In the genomic region with DNA sequence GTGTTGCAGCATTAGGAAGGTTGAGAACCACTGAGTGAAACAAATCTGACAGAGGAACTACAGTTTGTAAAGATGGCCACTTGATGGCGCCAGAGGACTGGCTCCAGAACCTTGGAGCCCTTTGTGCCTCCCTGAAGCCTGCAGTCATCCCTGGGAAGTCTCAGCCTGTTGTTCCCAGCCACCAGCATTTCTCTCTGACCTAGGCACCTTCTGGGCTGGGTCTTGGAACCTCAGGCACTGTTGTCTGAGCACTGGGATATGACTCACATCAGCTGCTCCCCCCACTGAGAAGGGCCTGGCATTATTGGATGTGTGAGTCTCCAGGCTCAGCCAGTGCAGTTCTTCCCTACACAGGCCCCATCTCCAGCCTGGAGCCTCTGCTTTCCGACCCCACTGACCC, we compare ENCODE assay signal across 8 mouse cellular contexts. TPM values are rescaled to one million over a fixed set of nuclear protein-coding genes. Genes with fewer than 3 reads are reported as not detected.
DNase-seq lines count a peak whose midpoint lies in the region; ATAC-seq and TF ChIP-seq lines count a peak whose summit lies in the region.

No protein-coding gene starts in this region.

- peak; percentile 93 for TF ChIP-seq CTCF in cortical plate, adult 2 months (IDR thresholded peaks at IDR 0.05; ENCODE audit: extremely low read depth, insufficient read depth, low read length)

- H3K4me3 ChIP-seq in cortical plate, adult 2 months (ENCODE audit: insufficient read depth, low read length) = no peak overlapping the region

- TF ChIP-seq POLR2A in cortical plate, adult 2 months (IDR thresholded peaks at IDR 0.05; ENCODE audit: extremely low read depth, insufficient read depth, low read length) = no peak

- no peak overlapping the region for H3K27ac ChIP-seq in cortical plate, adult 2 months (ENCODE audit: insufficient read depth, low read length)

- DNase-seq in adipocyte (ENCODE audit: low spot score) = peak; percentile 93
- peak; percentile 24 to 32 for DNase-seq in gastrocnemius, adult 8-10 months (ENCODE audit: low spot score in 2 of 2)
- peak; percentile 76 for DNase-seq in hindlimb bud, embryonic 11.5 days (ENCODE audit: extremely low spot score, low read depth, low spot score)
- DNase-seq in left cerebral cortex, adult 8-10 months (ENCODE audit: low spot score in 2 of 2) = peak; percentile 47 to 65
- peak; percentile 84 to 90 for DNase-seq in right cerebral cortex, postnatal 10 days (ENCODE audit: low spot score in 2 of 2)
- peak; percentile 56 to 78 for DNase-seq in urinary bladder, postnatal 4 days (ENCODE audit: low spot score in 2 of 2)

- ATAC-seq in megakaryocyte, adult 5-6 weeks (ENCODE audit: poor library complexity, severe bottlenecking) = peak; percentile 80

- H3K4me1 ChIP-seq in cortical plate, adult 2 months (ENCODE audit: control insufficient read depth, insufficient read depth, low read length) = no peaks in the 10 kb centered on the region

RNA-seq across cellular contexts. Expression of a gene that starts 40.4 kb away (rescaled TPM):
- polyA plus RNA-seq in cortical plate, adult 2 months (2012; rRNA removed) = 47.3 and 48.1 TPM in 2 replicates
- 10 to 100 TPM; 77.3 to 93.6 (median 89.8) TPM for total RNA-seq in gastrocnemius, adult 8-10 months (2022)
- total RNA-seq in left cerebral cortex, adult 8-10 months (2022) = 10 to 100 TPM; 72.0 to 79.6 (median 77.9) TPM
- total RNA-seq in megakaryocyte, adult 5-6 weeks (2015) = 88.2 and 94.6 TPM in 2 replicates
- total RNA-seq in megakaryocyte, adult 5-6 weeks (2017) = 90.2 and 100 TPM in 2 replicates

RNA-seq across cellular contexts. Expression of a gene that starts 40.8 kb away (rescaled TPM):
- polyA plus RNA-seq in cortical plate, adult 2 months (2012; rRNA removed) = 72.5 and 73.2 TPM in 2 replicates
- 10 to 100 TPM; 17.3 to 19.7 (median 18.6) TPM for total RNA-seq in gastrocnemius, adult 8-10 months (2022)
- total RNA-seq in left cerebral cortex, adult 8-10 months (2022) = 10 to 100 TPM; 41.1 to 48.3 (median 48.2) TPM
- total RNA-seq in megakaryocyte, adult 5-6 weeks (2015) = 9.9 and 13.1 TPM in 2 replicates
- total RNA-seq in megakaryocyte, adult 5-6 weeks (2017) = 7.7 and 11.3 TPM in 2 replicates

Comparison
In these comparisons a context has a peak if more than half of its experiments do, and no peak if none do; other contexts are left out.
1. DNase-seq: peak in every context shown above with its lines; median percentile 93 in adipocyte; 87 in right cerebral cortex, postnatal 10 days; 76 in hindlimb bud, embryonic 11.5 days; 67 in urinary bladder, postnatal 4 days; 56 in left cerebral cortex, adult 8-10 months; 28 in gastrocnemius, adult 8-10 months.